Mouse (Mus musculus) cortical plate, adult 2 months (tissue): ENCODE measurements at regions not wholly inside any gene's neighbourhood (a gene's known extent, or its start where the extent isn't known, plus 50 kb on each side); places are given as distances from the start of the nearest gene placed in this dataset.

ENCODE experiments used
- H3K27ac ChIP-seq: fragments of 200-500 bp; 2 replicates; pipeline ENCODE4 v1.5.1; 2012; ENCODE audit warnings: low read length, control low read depth, inconsistent platforms; ENCODE audit not compliant: insufficient read depth
- H3K4me1 ChIP-seq: fragments of 200-500 bp; 2 replicates; pipeline ENCODE4 v1.6.1; 2011; ENCODE audit warnings: low read length; ENCODE audit not compliant: control insufficient read depth, insufficient read depth
- H3K4me3 ChIP-seq: fragments of 200-500 bp; 2 replicates; pipeline ENCODE4 v1.5.1; 2011; ENCODE audit warnings: mild to moderate bottlenecking, low read length, control low read depth; ENCODE audit not compliant: insufficient read depth
- CTCF ChIP-seq: fragments of 200-500 bp; IDR thresholded peaks from 2 replicates; pipeline ENCODE4 v1.5.1; 2011; ENCODE audit warnings: mild to moderate bottlenecking, control low read depth, low read length; ENCODE audit not compliant: insufficient read depth; ENCODE audit errors: extremely low read depth
- POLR2A ChIP-seq: fragments of 200-500 bp; IDR thresholded peaks from 2 replicates; pipeline ENCODE4 v1.6.1; 2011; ENCODE audit warnings: mild to moderate bottlenecking, low read length, control low read depth; ENCODE audit not compliant: insufficient read depth; ENCODE audit errors: extremely low read depth

DNA sequence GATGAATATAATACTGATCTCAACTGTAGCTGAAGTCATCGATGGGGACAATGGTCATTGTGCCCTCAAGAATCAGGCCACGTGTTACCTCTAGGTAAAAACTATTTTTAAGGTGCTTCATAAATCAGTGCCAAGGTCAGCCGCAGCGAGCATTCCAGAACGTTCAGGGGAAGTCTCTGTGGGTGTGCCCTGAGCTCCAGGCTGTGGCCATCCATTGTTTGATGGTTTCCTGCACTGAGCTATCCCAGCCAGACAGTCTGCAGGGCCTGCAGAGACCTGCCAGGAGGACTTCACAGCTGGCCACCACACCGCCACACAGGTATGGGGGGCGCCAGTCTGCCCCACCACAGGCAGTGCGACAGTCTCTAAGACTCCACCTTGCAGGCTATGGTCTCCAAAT is 62.5 kb upstream of the Zfp637 start:
- peaks cover 6% of the 10 kb centered on the region for H3K4me1 ChIP-seq
- TF ChIP-seq POLR2A (no peak), CTCF (no peak)
- no peak overlapping the region for H3K27ac ChIP-seq
- no peak overlapping the region for H3K4me3 ChIP-seq

- Histone ChIP-seq H3K27ac (no peak overlapping the region), H3K4me1 (peaks cover 6% of the 10 kb centered on the region), H3K4me3 (no peak overlapping the region)
- TF ChIP-seq POLR2A, result no peak
- TF ChIP-seq CTCF, result no peak
These were observed 62.0 kb upstream of the Zfp637 start for GRCm38 (mm10) chr6:117779020-117779419.

GRCm38 (mm10) chr6:117788580-117789540 is 52.1 kb upstream of the Zfp637 start:
- no peak overlapping the region for H3K27ac ChIP-seq
- no peak overlapping the region for H3K4me3 ChIP-seq
- H3K4me1 ChIP-seq, result no peaks in the 10 kb centered on the region
- no peak for TF ChIP-seq CTCF
- TF ChIP-seq POLR2A, result no peak

- TF ChIP-seq CTCF (no peak), POLR2A (no peak)
- Histone ChIP-seq H3K4me1 (no peaks in the 10 kb centered on the region), H3K27ac (no peak overlapping the region), H3K4me3 (no peak overlapping the region)
These were observed 50.4 kb upstream of the Zfp637 start for GRCm38 (mm10) chr6:117790581-117790980.
